Mouse (Mus musculus) fat pad, adult 2 months (tissue): ENCODE data around the gene Ripor3.

Source experiments
- DNase-seq: peaks from one replicate; pipeline ENCODE4 v3.0.0-alpha.2; 2011; ENCODE audit warnings: low read depth, low spot score; ENCODE audit errors: extremely low read depth

The Ripor3 gene

DNA sequence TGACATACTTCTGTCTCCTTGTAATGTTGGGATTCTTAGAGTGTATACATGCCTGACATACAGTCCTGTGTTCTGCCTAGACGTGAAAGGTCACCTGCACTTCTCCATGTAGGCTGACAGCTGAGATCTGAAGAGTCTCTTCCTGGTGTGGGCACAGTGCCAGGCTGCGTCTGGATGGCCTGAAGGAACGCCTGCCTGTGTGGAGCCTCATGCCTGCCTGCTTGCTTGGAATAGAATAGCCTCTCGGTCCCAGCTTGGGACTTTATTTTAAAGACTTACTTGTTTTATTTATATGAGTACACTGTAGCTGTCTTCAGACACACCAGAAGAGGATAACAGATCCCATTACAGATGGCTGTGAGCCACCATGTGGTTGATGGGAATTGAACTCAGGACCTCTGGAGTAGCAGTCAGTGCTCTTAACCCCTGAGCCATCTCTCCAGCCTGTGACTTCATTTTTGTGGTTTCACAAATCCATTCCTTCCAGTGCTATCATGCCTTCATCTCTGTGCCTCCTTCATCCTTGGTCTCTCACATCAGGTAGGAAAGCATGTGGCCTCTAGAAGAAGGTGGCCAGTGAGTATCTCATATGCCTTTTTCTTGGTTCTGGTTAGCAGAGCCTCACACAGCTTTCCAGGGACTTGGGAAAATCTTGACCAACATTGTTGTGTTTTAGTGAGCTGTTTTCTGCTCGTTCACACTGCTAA is 52.2 kb downstream of the Ripor3 start:
- DNase-seq = no peak

DNA sequence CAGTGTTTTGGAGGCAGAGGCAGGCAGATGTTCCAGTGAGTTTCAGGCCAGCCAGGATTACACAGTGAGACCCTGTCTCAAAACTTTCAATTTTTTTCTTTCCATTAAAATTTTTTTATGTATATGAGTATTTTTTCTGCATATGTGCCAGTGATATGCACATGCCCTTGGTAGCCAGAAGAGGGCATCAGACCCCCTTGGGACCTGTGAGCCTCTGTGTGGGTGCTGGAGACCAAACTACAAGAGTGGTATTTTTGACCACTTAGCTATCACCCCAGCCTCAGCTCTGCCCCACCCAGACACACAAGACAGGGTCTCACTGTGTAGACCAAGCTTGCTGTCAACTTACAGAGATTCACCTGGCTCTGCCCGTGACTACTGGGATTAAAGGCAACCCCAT is 52.9 kb downstream of the Ripor3 start:
- no peak for DNase-seq

DNA sequence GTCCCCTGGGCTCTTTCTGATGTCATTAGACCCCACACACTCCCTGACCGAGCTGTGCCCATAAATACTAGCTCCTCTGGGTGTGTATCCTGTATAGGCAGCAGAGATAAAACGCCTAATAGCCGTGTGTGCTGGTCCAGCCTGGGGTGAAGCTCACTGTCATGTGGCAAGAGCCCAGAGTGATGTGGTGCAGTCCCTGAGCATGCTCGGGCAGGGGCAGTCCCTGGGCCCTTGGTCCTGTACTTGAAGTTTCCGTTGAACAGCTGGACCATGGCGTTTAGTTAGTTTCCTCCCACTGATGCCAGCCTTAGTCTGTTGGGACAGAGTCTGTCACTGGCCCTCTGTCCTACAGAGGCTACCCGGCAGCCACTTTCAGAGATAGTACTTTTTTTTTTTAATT is 55.5 kb downstream of the Ripor3 start:
- DNase-seq = no peak

DNA sequence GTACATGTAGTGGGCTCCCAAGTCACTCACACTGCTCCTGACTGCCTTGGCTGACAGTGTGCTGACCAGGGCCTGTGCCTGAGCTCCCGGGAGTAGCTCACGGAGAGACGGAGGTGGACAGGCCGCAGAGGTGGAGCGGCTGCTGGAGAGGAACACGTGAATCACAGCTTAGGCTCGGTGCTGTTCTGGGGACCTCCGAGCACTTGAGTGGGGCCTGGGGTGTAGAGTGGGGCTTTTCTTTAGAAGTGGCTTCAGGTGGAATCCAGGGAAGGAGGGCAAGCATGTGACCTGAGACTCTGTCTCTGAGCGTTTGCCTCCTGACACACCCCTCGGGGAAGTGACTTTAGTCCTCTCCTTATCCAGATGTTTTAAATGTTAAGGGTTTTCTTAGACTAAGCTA is 56.6 kb downstream of the Ripor3 start:
- no peak for DNase-seq

DNA sequence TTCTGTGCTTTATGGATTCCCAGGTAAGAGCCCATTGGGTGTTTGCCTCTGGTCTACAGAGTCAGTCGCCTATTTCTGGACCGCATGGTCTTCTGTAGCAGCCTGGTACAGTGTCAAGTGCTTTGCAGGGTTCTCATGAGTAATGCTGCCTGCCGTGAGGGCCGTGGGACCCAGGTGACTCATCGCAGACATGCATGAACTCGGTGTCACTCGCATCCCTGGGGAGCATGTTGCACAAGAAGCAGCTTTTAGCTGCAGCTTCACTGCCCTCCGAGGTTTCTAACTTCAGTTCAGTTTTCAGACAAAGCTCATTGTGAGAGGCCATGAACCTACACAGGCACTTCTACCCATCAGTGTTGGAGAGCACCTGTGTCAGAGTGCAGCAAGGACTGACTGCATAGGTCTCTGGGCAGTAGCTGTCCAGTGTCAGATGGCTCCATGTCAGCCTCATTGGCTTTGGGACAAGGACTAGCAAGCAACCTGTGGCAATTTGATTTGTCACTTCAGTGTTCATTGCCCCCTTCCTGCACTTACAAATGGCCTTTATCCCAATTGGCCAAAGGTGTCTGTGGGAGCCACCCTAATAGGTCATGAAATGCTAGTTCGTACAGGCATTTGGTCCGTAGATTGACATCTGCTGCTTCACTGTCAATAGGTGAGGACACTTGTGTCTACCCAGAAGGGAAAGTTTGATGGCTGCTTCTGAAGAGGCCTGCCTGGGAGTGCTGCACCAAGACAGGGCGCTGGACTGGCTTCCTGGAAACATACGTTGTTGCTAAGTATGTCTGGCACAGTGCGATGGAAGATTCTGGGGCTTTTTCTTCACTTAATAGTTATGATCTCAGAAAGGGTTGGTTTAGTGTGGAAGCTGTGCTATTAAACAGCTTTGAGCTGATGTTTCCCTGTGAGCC is 58.9 kb downstream of the Ripor3 start:
- DNase-seq = peak; percentile 21

DNA sequence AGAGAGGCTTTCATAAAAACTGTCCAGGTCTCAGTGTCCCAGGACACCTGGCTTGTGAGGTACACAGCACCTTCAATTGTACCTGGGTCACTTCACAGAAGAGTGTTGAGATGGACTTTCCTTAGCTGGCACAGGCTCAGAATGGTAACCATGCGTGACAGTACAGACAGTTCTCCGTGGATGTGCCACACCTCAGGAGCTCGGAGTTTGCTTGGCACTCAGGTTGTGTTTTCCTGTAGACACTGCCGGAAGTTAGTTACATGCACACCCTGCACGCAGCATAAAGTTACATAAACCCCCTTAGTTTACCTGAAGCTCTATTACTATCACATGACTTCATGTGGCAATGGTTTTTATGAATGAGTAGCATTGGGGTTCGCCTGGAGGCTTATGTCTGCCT is 59.7 kb downstream of the Ripor3 start:
- DNase-seq = no peak

DNA sequence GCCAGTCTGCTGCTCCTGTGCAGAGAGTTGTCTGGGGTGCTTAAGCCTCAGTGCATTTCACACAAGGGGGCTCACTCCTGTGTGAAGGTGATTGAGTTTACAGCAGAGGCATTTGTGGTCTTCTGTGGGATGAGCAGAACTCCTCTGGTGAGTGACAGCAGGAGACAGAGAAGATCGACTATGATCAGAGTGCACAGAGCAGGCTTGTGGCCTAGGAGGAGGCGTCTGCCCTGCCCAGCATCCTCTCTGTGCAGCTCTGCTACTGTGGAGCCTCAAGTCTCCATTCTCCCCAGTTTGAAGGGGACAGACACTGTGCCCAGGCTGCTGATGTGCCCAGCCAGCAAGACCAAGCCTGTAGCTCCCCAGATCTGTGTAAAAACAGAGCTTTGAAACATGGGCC is 60.6 kb downstream of the Ripor3 start:
- no peak for DNase-seq

DNA sequence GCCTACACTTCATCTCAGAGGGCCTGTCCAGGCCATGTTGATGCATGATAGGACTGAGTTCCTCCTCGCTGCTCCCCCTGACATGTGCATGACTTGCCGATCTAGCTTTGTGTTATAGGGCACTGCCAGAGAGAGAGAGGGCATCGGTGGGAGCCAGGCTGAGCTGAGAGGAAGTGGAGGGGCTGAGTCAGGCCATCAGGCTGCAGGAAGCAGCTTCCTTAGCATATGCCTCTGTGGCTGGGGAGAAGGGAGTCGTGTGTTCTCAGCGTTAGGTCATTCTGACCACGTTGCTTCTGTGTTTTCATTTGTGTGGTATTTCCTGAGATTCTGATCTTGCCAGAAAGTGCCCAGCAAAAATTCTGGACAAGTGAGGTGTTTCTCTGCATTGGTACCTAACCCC is 61.2 kb downstream of the Ripor3 start:
- no peak for DNase-seq

DNA sequence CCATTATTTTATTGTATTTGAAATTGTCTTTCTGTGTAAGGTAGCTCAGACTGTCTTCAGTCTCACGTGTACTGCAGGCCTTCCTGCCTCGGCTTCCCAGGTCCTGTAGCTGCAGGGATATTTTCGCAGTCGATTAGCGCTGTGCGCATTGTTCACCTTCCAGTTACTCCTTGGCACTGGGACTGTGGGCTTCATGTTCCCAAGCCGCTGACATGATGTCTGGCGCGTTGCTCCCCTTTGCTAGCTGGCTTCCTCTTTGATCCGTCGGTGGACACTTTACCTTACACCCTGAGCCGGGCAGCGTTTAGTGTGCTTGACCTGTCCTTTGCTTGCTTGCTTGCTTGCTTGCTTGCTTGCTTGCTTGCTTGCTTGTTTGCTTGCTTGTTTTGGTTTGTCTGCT is 61.9 kb downstream of the Ripor3 start:
- no peak for DNase-seq

DNA sequence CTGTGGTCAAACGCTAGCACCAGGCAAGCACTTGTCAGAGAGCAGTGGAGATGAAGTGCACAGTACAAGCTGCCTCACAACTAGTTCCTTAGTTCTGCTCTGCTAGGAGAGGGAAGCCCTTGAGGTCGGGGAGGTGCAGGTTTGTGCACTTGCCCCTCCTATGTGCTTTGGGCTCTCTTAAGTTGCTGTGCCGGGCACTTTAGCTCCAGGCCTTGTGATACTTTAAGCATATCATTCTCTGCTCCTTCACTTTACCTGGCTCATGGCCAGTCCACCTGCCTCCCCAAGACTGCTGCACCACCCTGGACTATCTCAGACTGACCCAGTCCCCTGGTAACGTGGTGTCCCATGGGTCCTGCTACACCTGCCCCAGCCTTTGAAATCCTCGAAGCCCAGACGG is 62.4 kb downstream of the Ripor3 start:
- DNase-seq = no peak

DNA sequence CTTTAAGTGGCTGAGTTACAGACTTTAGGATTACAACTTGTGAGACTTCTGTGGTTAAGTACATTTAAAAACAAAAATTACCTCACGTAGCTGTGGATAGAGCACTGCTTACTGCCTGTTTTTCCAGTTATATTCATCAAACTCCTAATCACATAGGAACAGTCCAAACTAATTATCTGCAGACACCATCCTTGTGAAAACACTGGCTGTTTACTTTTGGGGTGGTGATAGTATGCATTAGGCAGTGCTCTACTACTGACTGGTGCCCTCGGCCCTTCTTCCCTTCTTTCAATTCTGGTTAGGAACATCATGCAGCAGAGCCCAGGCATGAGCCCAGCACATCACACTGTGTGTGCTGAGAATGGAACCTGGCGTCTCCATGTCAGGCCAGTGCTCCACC is 63.2 kb downstream of the Ripor3 start:
- DNase-seq = no peak

DNA sequence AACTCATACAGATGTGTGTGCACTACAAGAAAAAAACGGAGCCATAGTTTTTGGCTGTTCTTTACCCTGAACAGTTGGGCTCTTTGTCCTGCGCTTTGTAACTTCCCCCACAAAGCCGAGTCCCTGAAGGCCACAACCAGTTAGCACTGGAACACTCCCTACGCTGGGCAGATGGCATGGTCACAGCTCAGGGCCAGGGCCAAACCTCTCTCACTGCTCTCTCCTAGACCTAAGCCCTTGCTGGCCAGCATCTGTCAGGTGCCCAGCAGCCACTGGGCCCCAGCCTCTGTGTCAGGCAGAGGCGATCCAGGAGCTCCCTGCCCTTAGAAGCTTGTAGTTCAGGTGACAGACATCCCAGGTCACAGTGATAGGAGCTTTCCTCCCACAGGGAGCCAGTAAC is 65.0 kb downstream of the Ripor3 start:
- no peak for DNase-seq

DNA sequence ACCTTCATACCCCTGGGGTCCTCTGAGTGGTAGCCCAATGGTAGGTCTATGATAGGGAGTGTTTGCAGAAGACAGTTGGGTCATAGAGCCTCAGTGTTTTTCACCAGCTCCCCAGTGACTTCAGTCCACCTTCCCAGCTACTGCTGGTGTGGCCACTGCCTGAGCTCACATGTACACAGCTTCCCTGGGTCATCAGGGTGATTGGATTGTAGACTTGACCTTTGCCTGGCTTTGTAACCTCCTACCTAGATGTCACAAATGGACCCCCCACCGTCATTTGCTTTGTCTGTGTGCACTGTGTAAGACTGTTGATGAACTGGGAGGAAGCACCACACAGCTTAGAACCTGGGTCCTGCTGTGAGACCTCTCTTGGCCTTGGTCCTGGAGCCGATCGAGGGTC is 66.2 kb downstream of the Ripor3 start:
- DNase-seq = no peak

DNA sequence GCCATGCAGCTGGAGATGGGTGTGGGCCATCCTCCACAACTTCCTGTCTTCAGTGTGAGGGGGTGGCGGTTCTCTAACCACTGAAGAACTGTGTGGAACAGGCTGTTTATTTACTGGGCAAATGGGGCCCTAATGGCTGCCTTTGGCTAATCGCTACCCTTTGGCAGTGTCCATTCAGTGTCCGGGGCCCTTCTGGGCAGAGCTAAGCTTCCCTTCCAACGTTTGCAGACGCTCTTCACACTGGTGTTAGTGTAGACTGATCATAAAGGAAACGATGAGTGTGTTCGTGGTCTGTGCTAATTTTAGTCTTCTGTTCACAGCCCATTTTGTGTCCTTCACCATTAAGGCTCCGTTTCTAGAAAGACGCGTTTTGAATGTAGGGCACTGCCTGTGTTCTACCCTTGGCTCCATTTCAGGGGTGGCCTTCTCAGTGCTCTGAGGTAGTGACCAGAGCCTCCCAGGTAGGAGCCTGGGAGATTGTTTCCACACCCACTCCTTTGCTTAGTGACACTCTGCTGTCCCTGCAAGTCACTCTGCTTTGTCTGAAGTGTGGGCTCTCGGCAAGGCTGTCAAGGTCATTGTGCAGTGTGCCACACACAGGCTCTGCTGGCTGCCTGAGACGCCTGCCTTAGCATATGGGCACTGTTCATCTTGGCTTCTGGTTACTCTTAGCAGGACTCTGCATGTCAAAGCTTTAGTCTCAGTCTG is 67.3 kb downstream of the Ripor3 start:
- DNase-seq = no peak

DNA sequence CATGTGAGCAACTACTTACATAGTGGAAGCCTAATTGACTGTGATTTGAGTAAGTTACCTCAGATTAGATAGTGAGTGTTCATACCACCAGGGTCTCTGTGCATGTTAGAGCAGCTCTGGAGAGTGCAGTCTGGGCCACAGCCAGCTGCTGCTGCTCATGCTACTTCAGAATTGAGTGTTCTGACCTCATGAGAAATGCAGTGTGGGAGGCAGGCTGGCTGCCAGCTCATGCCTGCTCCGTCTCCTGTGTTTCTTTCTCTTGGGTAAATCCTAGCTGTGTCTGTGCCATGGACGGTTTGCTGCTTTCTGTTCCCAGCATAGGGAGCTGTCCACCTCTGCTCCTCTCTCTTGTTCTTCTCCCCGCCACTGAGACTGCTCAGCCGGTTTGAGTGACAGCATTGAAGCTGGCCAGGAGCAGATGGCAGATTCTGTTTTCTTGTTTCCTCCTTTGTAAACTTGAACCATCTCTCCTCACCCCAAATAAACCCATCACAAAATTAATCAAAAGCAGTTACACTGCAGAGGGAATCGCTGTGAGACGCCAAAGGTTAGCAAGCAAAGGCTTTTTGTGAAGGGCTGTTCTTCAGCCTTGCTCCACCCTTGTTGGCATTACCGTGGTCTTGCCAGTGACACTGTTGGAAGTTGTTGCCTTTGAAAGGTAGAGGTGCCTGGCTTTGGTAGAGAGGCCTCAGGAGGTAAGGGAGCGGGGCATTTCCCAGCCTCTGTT is 68.1 kb downstream of the Ripor3 start:
- DNase-seq = peak; percentile 82

DNA sequence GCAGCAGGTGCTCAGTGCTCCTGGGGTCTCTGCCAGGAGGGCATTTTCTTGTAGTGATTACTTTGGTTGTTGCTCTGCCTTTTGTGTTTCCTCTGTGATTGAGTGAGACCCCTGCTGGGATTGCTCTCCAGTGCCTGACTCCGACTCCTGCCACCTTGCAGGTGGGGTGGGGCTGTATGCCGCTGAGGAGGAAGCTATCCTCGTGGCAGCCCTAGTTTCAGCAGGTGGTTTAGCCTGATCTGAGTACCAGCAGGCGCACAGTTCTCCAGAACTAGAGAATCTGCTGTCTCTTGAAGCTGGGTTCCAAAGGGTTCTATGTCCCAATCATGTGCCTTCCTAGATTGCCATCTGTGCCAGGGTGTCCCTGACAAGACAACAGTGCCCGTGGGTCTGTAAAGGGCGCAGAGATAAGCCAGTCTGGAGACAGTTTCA is 68.7 kb downstream of the Ripor3 start:
- DNase-seq = no peak

DNA sequence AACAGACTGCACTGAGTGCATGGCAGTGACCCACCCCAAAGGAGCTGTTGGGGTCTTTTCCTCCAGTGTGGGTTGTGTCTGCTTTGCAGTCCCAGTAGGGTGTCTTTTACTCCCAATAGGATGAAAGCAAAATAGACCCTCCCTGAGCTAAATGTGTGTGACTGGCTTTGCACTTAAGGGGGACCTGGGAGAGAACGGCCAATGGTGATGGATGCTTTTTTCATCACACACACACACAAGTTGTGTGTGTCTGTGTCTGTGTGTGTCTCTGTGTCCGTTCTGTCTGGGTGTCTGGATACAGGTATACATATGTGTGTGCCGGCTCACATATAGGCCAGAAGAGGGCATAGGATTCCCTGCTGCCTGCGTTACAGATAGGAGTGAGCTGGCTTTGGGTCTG is 69.1 kb downstream of the Ripor3 start:
- no peak for DNase-seq

DNA sequence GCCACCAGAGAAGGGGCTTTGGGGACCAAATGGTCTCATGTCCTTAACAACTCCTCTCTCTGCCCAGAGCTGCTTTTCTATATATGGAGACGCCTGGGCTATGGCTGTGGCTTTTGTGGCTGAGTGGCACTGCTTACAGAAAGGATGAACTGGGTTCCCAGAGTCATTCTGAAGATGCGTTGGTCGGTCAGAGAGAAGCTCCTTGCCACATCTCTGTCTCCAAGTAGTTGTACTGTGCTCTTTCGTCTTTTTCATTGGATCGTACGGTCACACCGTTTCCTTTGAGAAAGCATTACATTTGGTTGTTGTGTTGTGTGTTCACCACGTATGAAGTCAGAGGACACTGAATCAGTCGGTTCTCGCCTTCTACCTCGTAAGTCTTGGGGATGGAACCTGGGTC is 69.8 kb downstream of the Ripor3 start:
- no peak for DNase-seq

DNA sequence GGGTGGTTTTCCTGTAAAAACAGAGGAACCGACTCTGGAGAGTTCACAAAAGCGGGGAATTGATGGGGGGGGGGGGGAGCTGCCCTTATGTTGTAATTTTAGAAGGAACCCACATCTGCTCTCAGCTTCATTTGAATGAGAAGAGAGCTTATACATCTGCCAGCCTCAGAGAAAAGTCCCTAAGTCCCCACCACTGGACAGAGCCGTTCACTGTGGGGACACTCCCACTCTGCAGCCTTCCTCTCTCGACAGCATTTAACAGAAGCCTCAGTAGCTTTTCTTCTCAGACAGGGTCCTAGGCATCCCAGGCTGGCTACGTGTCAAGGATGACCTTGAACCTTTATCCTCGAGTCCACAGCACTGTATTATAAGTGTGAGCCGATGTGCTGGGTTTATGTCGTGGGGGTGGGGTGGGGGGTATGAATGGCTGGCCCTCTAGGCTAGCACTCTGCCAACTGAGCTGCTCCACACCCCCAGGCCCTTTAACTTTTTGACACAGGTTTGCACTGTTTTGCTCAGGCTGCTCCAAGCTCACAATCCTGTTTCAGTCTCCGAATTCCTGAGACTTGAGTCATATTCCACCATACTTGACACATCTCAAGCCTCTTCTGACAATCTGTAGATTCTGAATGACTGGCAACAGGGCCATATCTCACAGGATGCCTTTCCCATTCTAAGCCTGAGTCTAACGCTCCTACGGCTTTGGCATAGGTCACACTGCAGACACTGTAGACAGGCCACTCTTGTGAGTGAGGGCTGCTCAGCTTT is 70.6 kb downstream of the Ripor3 start:
- DNase-seq = no peak

DNA sequence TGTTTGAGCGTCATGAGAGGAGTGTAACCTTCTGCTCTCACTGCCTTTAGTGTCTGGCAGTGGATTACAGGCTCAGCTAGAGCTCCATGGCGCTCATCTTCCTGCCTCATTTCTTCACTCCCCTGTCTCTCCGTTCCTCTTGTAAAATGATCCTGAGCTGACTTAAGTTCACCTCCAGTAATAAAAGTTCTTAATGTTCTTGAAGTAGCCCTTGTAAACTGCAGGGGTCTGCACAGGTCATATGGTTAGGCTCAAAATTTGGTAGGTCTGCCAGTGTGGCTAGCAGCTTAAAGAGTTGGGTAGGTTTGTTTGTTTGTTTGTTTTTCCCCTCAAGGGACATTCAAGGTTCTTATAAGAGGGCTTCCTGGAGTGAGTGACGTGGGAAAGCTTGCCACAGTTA is 71.2 kb downstream of the Ripor3 start:
- no peak for DNase-seq
